Mouse (Mus musculus) heart, embryonic 11.5 days (tissue): Measurements from ENCODE around the gene Olfr248. TPM values are rescaled to one million over a fixed set of nuclear protein-coding genes. Genes with fewer than 3 reads are reported as not detected.

Experiments used
- ATAC-seq: fragments of 200-750 bp; cut with Nextera tagmentation; replicated peaks from 2 replicates; pipeline ENCODE4 v1.8.0; 2017; ENCODE audit warnings: moderate library complexity; ENCODE audit not compliant: insufficient number of reproducible peaks, low FRiP score, low TSS enrichment
- H3K27ac ChIP-seq: fragments of 300-500 bp; sonication (generic); 2 replicates; pipeline ENCODE4 v1.5.1; 2014; ENCODE audit warnings: mild to moderate bottlenecking, low read depth, low read length
- H3K27me3 ChIP-seq: fragments of 300-500 bp; sonication (generic); 2 replicates; pipeline ENCODE4 v1.6.1; 2014; ENCODE audit warnings: mild to moderate bottlenecking, low read length, mixed read lengths; ENCODE audit not compliant: control insufficient read depth, insufficient read depth
- H3K36me3 ChIP-seq: fragments of 300-500 bp; sonication (generic); 2 replicates; pipeline ENCODE4 v1.6.1; 2014; ENCODE audit warnings: mild to moderate bottlenecking, low read length, moderate library complexity, mixed read lengths; ENCODE audit not compliant: control insufficient read depth, insufficient read depth
- H3K4me1 ChIP-seq: fragments of 300-500 bp; sonication (generic); 2 replicates; pipeline ENCODE4 v1.6.1; 2014; ENCODE audit warnings: low read length; ENCODE audit not compliant: control insufficient read depth, insufficient read depth
- H3K4me2 ChIP-seq: fragments of 300-500 bp; sonication (generic); 2 replicates; pipeline ENCODE4 v1.6.1; 2014; ENCODE audit warnings: mild to moderate bottlenecking, moderate library complexity
- H3K4me3 ChIP-seq: fragments of 300-500 bp; sonication (generic); 2 replicates; pipeline ENCODE4 v1.5.1; 2014; ENCODE audit warnings: low read depth, low read length
- H3K9ac ChIP-seq: fragments of 300-500 bp; sonication (generic); 2 replicates; pipeline ENCODE4 v1.6.1; 2014; ENCODE audit warnings: mild to moderate bottlenecking, low read depth, low read length, moderate library complexity
- H3K9me3 ChIP-seq: fragments of 300-500 bp; sonication (generic); replicated peaks from 2 replicates; pipeline ENCODE4 v1.6.1; 2016; ENCODE audit warnings: low read length; ENCODE audit not compliant: control insufficient read depth
- WGBS: fragments of 180-500 bp; shearing (Covaris S2); extraction: QIAGEN DNeasy Blood & Tissue Kit; methylation state at CpG from one replicate; pipeline ENCODE4 v1.1.7; 2014; ENCODE audit not compliant: insufficient replicate concordance; 5-methylcytosine and 5-hydroxymethylcytosine counted together
- polyA plus RNA-seq: library from polyadenylated mRNA; unstranded; fragments of >200 nt; fragmentation: Nextera tagmentation; extraction: Ambion mirVana; gene quantifications from 2 replicates; pipeline ENCODE4 v1.2.1, GENCODE M21; 2014

Olfr248 gene
- polyA plus RNA-seq, 1 experiment from 2014 or later = not detected

- 85% methylated on average over 1 of the region's 1 CpGs for WGBS
- Histone ChIP-seq H3K27me3 (no peaks in the 10 kb centered on the region), H3K9me3 (no peaks in the 10 kb centered on the region), H3K4me3 (no peak overlapping the region), H3K9ac (no peak overlapping the region), H3K27ac (no peak overlapping the region), H3K4me2 (no peak overlapping the region), H3K36me3 (no peaks in the 10 kb centered on the region), H3K4me1 (no peaks in the 10 kb centered on the region)
- no peak for ATAC-seq
Measured at GRCm38 (mm10) chr1:174427402-174427801, 36.6 kb downstream of the Olfr248 start.

- no peak for ATAC-seq
- WGBS = 73% methylated on average over 2 of the region's 2 CpGs
- Histone ChIP-seq H3K4me1 (no peaks in the 10 kb centered on the region), H3K9me3 (no peaks in the 10 kb centered on the region), H3K27me3 (no peaks in the 10 kb centered on the region), H3K27ac (no peak overlapping the region), H3K36me3 (no peaks in the 10 kb centered on the region), H3K4me2 (no peak overlapping the region), H3K9ac (no peak overlapping the region), H3K4me3 (no peak overlapping the region)
Measured at GRCm38 (mm10) chr1:174428407-174428806, 37.6 kb downstream of the Olfr248 start.

- no peaks in the 10 kb centered on the region for H3K27me3 ChIP-seq
- no peak overlapping the region for H3K4me3 ChIP-seq
- H3K4me1 ChIP-seq = no peaks in the 10 kb centered on the region
- WGBS = 71% methylated on average over 1 of the region's 1 CpGs
- no peak overlapping the region for H3K27ac ChIP-seq
- no peak overlapping the region for H3K9ac ChIP-seq
- H3K9me3 ChIP-seq = no peaks in the 10 kb centered on the region
- H3K4me2 ChIP-seq = no peak overlapping the region
- no peaks in the 10 kb centered on the region for H3K36me3 ChIP-seq
- ATAC-seq = no peak
Measured at GRCm38 (mm10) chr1:174434121-174434520, 43.3 kb downstream of the Olfr248 start.

Other genes with a start within 250 kb of the Olfr248 start
- 0.28 and 0.36 TPM in 2 replicates for gene Olfr420, start 235.4 kb upstream of the Olfr248 start, polyA plus RNA-seq
- gene Spta1, start 218.3 kb upstream of the Olfr248 start, polyA plus RNA-seq = 9.3 and 11.2 TPM in 2 replicates
- 0.18 TPM in 1 of 2 replicates, not detected in the other for gene Olfr419, start 139.0 kb upstream of the Olfr248 start, polyA plus RNA-seq
- not detected in 2 replicates for gene Mptx1, start 60.5 kb upstream of the Olfr248 start, polyA plus RNA-seq
- gene Olfr417, start 25.9 kb upstream of the Olfr248 start, polyA plus RNA-seq = not detected in 2 replicates
- not detected in 2 replicates for gene Olfr414, start 33.0 kb downstream of the Olfr248 start, polyA plus RNA-seq
- gene Olfr220, start 51.0 kb downstream of the Olfr248 start, polyA plus RNA-seq = not detected in 2 replicates
- 0.41 and 1.1 TPM in 2 replicates for gene Fmn2, start 110.8 kb downstream of the Olfr248 start, polyA plus RNA-seq